Mouse (Mus musculus): ENCODE results near the gene B3gnt9. TPM values are rescaled to one million over a fixed set of nuclear protein-coding genes. Genes with fewer than 3 reads are reported as not detected.

B3gnt9 gene
- polyA plus RNA-seq, 1 experiment from 2014 or later: 19.1 TPM

DNA sequence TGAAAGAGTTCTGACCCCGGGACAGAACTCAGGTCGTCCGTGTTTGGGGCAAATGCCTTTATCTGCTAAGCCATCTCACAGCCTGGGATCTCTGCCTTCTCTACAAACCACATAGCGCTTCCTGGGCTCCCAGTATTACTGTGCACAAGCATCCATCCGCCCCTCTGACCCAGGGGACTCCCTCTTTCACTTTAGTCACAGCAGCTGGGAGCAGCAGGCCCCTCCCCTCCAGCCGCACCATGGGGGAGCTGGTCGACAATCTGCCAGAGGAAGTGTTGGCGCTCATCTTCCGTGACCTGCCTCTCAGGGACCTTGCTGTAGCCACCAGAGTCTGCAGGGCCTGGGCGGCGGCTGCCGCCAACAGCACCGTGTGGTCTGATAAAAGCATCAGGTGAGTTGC lies 11.8 kb upstream of the B3gnt9 start:
- Histone ChIP-seq H3K27me3 (replicated peaks; ENCODE audit: control insufficient read depth, insufficient read depth, low read length) (peaks cover 74% of the 10 kb centered on the region), H3K4me2 (ENCODE audit: low read length) (no peak overlapping the region), H3K27ac (ENCODE audit: low read depth) (no peak overlapping the region), H3K9me3 (ENCODE audit: control insufficient read depth, low read length) (no peaks in the 10 kb centered on the region), H3K4me1 (replicated peaks; ENCODE audit: control insufficient read depth, insufficient read depth, low read length) (peaks cover 30% of the 10 kb centered on the region), H3K4me3 (ENCODE audit: low read depth, low read length) (no peak overlapping the region), H3K36me3 (ENCODE audit: control insufficient read depth, insufficient read depth, low read length) (no peaks in the 10 kb centered on the region), H3K9ac (ENCODE audit: low read length) (no peak overlapping the region)
- ATAC-seq (replicated peaks; ENCODE audit: low FRiP score, low TSS enrichment, low read depth) (no peak), DNase-seq (ENCODE audit: low spot score) (peak; percentile 50)
- 24% methylated on average over 13 of the region's 13 CpGs for WGBS

- H3K4me1 ChIP-seq (replicated peaks; ENCODE audit: control insufficient read depth, insufficient read depth, low read length): peaks cover 23% of the 10 kb centered on the region
- no peaks in the 10 kb centered on the region for H3K9me3 ChIP-seq (ENCODE audit: control insufficient read depth, low read length)
- peak overlapping the region; percentile 71 for H3K4me3 ChIP-seq (ENCODE audit: low read depth, low read length)
- WGBS: 9% methylated on average over 10 of the region's 10 CpGs
- no peak for DNase-seq (ENCODE audit: low spot score)
- H3K4me2 ChIP-seq (ENCODE audit: low read length): peak overlapping the region; percentile 79
- H3K27ac ChIP-seq (ENCODE audit: low read depth): no peak overlapping the region
- H3K9ac ChIP-seq (ENCODE audit: low read length): peak overlapping the region; percentile 51; the same call in 1 of the 2 replicates
- H3K36me3 ChIP-seq (ENCODE audit: control insufficient read depth, insufficient read depth, low read length): no peaks in the 10 kb centered on the region
- ATAC-seq (replicated peaks; ENCODE audit: low FRiP score, low TSS enrichment, low read depth): no peak
- peaks cover 69% of the 10 kb centered on the region for H3K27me3 ChIP-seq (replicated peaks; ENCODE audit: control insufficient read depth, insufficient read depth, low read length)
These were observed 10.2 kb upstream of the B3gnt9 start for GRCm38 (mm10) chr8:105265128-105265527.

- peaks cover 69% of the 10 kb centered on the region for H3K27me3 ChIP-seq (replicated peaks; ENCODE audit: control insufficient read depth, insufficient read depth, low read length)
These were observed 9.3 kb upstream of the B3gnt9 start, which contains the start of the genes Tradd and Fbxl8 for GRCm38 (mm10) chr8:105264024-105264982. TSS of gene Tradd (minus strand) at chr8:105264609. TSS of gene Fbxl8 (plus strand) at chr8:105264648.

GRCm38 (mm10) chr8:105263244-105263912 lies 8.4 kb upstream of the B3gnt9 start:
- DNase-seq (ENCODE audit: low spot score) (no peak), ATAC-seq (replicated peaks; ENCODE audit: low FRiP score, low TSS enrichment, low read depth) (no peak)
- 46% methylated on average over 16 of the region's 16 CpGs for WGBS
- no peak overlapping the region for H3K27ac ChIP-seq (ENCODE audit: low read depth)
- H3K36me3 ChIP-seq (ENCODE audit: control insufficient read depth, insufficient read depth, low read length): no peaks in the 10 kb centered on the region
- H3K4me3 ChIP-seq (ENCODE audit: low read depth, low read length): 0 out of 2 replicates have a peak overlapping the region, but pooled peaks have one; percentile 71
- H3K4me2 ChIP-seq (ENCODE audit: low read length): peak overlapping the region; percentile 79
- peaks cover 69% of the 10 kb centered on the region for H3K27me3 ChIP-seq (replicated peaks; ENCODE audit: control insufficient read depth, insufficient read depth, low read length)
- no peaks in the 10 kb centered on the region for H3K9me3 ChIP-seq (ENCODE audit: control insufficient read depth, low read length)
- no peak overlapping the region for H3K9ac ChIP-seq (ENCODE audit: low read length)
- peaks cover 20% of the 10 kb centered on the region for H3K4me1 ChIP-seq (replicated peaks; ENCODE audit: control insufficient read depth, insufficient read depth, low read length)

More at GRCm38 (mm10) chr8:105264024-105264982, 9.3 kb upstream of the B3gnt9 start, which contains the start of the genes Tradd and Fbxl8:
- Histone ChIP-seq H3K4me2 (ENCODE audit: low read length) (peak within 1 kb of the TSS; percentile 79), H3K4me3 (ENCODE audit: low read depth, low read length) (peak within 1 kb of the TSS; percentile 71), H3K27ac (ENCODE audit: low read depth) (no peak within 1 kb of the TSS), H3K36me3 (ENCODE audit: control insufficient read depth, insufficient read depth, low read length) (no peaks in the 10 kb centered on the region), H3K9ac (ENCODE audit: low read length) (peak within 1 kb of the TSS; percentile 51), H3K4me1 (replicated peaks; ENCODE audit: control insufficient read depth, insufficient read depth, low read length) (peaks cover 23% of the 10 kb centered on the region), H3K9me3 (ENCODE audit: control insufficient read depth, low read length) (no peaks in the 10 kb centered on the region)
- DNase-seq (ENCODE audit: low spot score) (peak; percentile 83), ATAC-seq (replicated peaks; ENCODE audit: low FRiP score, low TSS enrichment, low read depth) (peak; percentile 69)
- WGBS: under 1% methylated on average over 54 of the region's 54 CpGs

DNA sequence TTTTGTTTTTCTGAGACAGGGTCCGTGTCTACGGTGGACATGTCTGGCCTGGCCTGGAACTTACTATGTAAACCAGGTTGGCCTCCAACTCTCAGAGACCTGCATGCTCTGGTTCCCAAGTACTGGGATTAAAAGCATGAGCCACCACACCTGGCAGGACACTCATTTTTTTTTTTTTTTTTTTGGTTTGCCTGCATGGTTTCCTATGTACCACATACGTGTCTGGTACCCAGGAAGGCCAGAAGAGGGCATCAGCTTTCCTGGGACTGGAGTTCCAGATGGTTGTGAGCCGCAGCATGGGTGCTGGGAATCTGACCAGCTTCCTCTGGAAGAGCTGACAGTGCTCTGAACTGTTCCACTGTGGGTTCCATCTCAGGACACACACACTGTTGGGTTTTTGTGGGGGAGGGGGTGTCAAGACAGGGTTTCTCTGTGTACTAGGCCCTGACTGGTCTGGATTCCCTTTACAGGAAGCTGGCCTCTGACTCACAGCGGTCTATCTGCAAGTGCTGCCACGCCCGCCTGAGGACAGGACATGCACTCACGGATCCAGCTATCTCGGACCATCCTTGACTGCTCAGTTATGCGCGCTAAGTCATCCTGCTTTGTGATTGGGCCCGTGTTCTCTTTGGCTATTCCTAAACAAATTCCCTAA lies 6.5 kb upstream of the B3gnt9 start:
- no peak overlapping the region for H3K4me3 ChIP-seq (ENCODE audit: low read depth, low read length)
- H3K27me3 ChIP-seq (replicated peaks; ENCODE audit: control insufficient read depth, insufficient read depth, low read length): peaks cover 58% of the 10 kb centered on the region
- H3K4me1 ChIP-seq (replicated peaks; ENCODE audit: control insufficient read depth, insufficient read depth, low read length): peaks cover 20% of the 10 kb centered on the region
- no peak overlapping the region for H3K27ac ChIP-seq (ENCODE audit: low read depth)
- H3K9me3 ChIP-seq (ENCODE audit: control insufficient read depth, low read length): no peaks in the 10 kb centered on the region
- DNase-seq (ENCODE audit: low spot score) (no peak), ATAC-seq (replicated peaks; ENCODE audit: low FRiP score, low TSS enrichment, low read depth) (no peak)
- 83% methylated on average over 12 of the region's 12 CpGs for WGBS
- H3K4me2 ChIP-seq (ENCODE audit: low read length): no peak overlapping the region
- no peaks in the 10 kb centered on the region for H3K36me3 ChIP-seq (ENCODE audit: control insufficient read depth, insufficient read depth, low read length)
- no peak overlapping the region for H3K9ac ChIP-seq (ENCODE audit: low read length)

DNA sequence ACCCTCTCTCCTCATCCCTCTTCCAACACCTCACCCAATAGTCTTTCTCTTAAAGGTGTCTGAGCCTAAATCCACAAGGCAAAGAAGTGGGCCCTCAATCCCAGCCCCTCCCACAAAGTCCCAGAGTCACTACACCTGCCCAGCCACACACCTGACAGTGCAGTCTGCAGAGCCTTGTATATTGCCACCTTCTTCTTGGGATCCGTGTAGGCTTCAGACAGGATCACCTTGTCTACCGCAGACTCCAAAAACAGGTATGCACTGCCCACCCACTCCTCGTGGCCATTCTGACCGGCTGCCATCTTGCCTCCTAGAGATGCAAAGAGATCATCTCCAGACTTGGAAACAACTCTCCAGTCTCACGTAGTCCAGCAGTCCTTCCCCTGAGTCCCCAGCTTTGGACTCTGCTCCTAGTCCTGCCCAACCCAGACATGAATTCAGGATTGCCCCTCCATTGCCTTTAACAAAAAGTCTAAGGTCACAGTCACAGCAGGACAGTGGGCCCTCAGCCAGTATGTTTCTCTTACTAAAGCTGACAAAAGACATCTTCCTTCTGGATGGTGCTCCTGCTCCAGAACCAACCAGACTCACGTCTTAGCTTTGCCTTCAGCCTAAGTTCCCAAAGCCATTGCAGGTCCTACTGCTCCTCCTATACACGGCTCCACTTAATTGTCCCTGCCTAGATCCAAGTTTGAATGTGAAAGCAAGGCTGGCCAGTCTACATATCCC lies 5.6 kb upstream of the B3gnt9 start:
- 78% methylated on average over 7 of the region's 7 CpGs for WGBS
- ATAC-seq (replicated peaks; ENCODE audit: low FRiP score, low TSS enrichment, low read depth) (no peak), DNase-seq (ENCODE audit: low spot score) (no peak)
- H3K9me3 ChIP-seq (ENCODE audit: control insufficient read depth, low read length): no peaks in the 10 kb centered on the region
- no peak overlapping the region for H3K4me3 ChIP-seq (ENCODE audit: low read depth, low read length)
- no peaks in the 10 kb centered on the region for H3K36me3 ChIP-seq (ENCODE audit: control insufficient read depth, insufficient read depth, low read length)
- H3K4me1 ChIP-seq (replicated peaks; ENCODE audit: control insufficient read depth, insufficient read depth, low read length): peaks cover 20% of the 10 kb centered on the region
- H3K9ac ChIP-seq (ENCODE audit: low read length): no peak overlapping the region
- H3K27ac ChIP-seq (ENCODE audit: low read depth): no peak overlapping the region
- no peak overlapping the region for H3K4me2 ChIP-seq (ENCODE audit: low read length)
- H3K27me3 ChIP-seq (replicated peaks; ENCODE audit: control insufficient read depth, insufficient read depth, low read length): peaks cover 54% of the 10 kb centered on the region

DNA sequence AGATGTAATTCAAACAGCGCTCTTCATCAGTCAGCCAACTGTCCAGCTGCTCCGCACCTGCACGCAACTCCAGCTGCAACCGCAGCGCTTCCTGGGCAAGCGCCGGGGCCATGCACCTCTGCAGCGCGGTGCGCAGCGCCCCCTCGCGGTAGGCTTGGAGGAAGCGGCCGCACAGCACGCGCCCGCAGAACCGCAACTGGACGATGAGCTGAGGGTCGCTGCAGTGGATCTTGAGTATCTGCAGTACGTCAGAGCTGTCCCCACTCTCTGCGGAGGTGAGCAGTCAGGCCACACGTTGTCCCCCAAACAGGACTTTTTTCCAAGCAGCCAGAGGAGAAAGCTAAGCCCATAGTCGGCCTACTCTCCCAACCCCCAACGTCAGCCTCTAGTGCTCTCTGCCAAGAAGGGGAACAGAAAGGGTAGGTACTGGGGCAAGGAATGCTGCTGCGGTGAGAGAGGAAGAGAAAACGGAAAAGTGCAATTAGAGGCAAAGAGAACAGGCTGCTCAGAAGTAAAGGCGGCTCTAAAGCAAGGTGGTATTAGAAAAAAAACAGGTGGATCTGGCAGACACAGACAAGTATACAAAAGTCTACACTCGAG lies 4.9 kb upstream of the B3gnt9 start:
- Histone ChIP-seq H3K4me3 (ENCODE audit: low read depth, low read length) (peak overlapping the region; percentile 35), H3K27me3 (replicated peaks; ENCODE audit: control insufficient read depth, insufficient read depth, low read length) (peaks cover 52% of the 10 kb centered on the region), H3K4me2 (ENCODE audit: low read length) (peak overlapping the region; percentile 66), H3K9ac (ENCODE audit: low read length) (0 out of 2 replicates have a peak overlapping the region, but pooled peaks have one; percentile 20), H3K4me1 (replicated peaks; ENCODE audit: control insufficient read depth, insufficient read depth, low read length) (peaks cover 20% of the 10 kb centered on the region), H3K36me3 (ENCODE audit: control insufficient read depth, insufficient read depth, low read length) (no peaks in the 10 kb centered on the region), H3K9me3 (ENCODE audit: control insufficient read depth, low read length) (no peaks in the 10 kb centered on the region), H3K27ac (ENCODE audit: low read depth) (no peak overlapping the region)
- ATAC-seq (replicated peaks; ENCODE audit: low FRiP score, low TSS enrichment, low read depth): peak; percentile 42; the same call in 1 of the 2 replicates
- peak; percentile 93 for DNase-seq (ENCODE audit: low spot score)
- WGBS: 4% methylated on average over 30 of the region's 30 CpGs

Data from intestine, embryonic 14.5 days (tissue).